Mouse (Mus musculus): ENCODE results near the gene Stab2. TPM values are rescaled to one million over a fixed set of nuclear protein-coding genes. Genes with fewer than 3 reads are reported as not detected.

The Stab2 gene
- polyA plus RNA-seq (2016; fragmentation: Nextera tagmentation; extraction: Ambion mirVana), result 0.42 and 0.84 TPM in 2 replicates

DNA sequence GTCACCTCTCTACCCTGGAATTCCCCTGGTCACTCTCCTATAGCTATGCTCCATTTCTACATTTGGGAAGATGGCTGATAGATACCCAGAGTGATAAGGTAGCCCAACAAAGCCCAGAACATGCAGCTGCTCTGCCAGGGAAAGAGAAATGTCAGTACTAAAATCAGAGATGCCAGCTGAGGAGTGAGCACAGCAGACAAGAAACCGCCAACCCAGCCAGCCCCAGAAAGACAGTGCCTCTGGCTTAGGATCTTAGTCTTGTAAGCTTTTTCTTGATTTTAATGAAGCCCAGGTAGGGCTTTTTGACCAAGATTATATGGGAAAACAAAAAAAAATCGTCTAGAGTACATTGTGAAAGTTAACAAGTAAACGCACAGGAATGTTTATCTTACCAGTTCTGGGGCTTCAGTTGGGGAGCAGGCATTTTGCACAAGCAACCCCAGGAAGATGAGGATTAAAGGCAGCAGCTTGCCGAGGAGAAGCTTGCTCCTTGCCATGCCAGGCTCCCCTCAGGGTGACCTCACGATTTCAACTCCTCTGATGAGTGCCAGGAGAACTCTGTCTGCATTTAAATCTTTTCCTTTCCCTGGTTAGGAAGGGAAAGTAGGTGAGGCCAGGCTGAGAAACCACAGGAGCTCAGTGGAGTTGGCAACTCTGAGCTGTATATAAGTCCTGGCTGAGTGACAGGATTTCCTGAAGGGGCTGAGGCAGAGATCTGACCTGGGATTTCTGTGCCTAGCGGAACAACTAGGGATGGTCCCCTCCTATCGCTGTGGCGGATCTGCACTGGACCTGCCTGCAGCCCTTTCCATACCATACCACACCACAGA, at the start of gene Stab2:
Stab2 (minus strand) TSS at position 641 of the 830 bp plus-strand sequence.
- Histone ChIP-seq H3K4me3 (no peak within 1 kb of the TSS), H3K27ac (ENCODE audit: poor library complexity, severe bottlenecking) (no peak within 1 kb of the TSS), H3K4me2 (no peak within 1 kb of the TSS), H3K9me3 (replicated peaks) (no peaks in the 10 kb centered on the region), H3K36me3 (no peaks in the 10 kb centered on the region), H3K9ac (no peak within 1 kb of the TSS), H3K4me1 (replicated peaks) (no peaks in the 10 kb centered on the region), H3K27me3 (replicated peaks) (0 out of 2 replicates have a peak, but pooled peaks cover 8% of the 10 kb centered on the region)
- ATAC-seq (ENCODE audit: insufficient number of reproducible peaks, low FRiP score), result no peak
- 57% methylated on average over 8 of the region's 8 CpGs for WGBS

DNA sequence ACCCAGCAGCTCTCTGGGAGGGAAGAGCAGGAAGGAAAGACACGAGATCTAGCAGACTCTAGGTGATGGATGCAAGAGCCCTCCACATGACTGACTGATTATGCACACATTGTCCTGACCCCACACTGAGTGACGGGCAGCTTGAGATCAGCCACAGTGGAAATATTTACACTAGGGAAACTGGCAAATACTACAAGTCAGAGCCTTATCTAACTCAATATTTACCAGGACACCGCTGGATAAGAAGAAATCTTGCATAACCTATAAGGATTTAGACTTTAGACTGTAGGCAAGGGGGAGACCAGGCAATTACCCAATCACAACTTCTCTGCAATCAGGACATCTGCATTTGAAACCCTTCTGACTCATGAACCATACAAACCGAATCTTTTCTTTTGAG, 43.9 kb upstream of the Stab2 start:
- H3K27ac ChIP-seq (ENCODE audit: poor library complexity, severe bottlenecking), result no peak overlapping the region
- no peaks in the 10 kb centered on the region for H3K9me3 ChIP-seq (replicated peaks)
- H3K4me3 ChIP-seq, result no peak overlapping the region
- H3K4me1 ChIP-seq (replicated peaks), result 0 out of 2 replicates have a peak, but pooled peaks cover 3% of the 10 kb centered on the region
- no peaks in the 10 kb centered on the region for H3K36me3 ChIP-seq
- 41% methylated on average over 4 of the region's 4 CpGs for WGBS
- no peak overlapping the region for H3K4me2 ChIP-seq
- ATAC-seq (ENCODE audit: insufficient number of reproducible peaks, low FRiP score), result peak; percentile 29
- no peak overlapping the region for H3K9ac ChIP-seq
- H3K27me3 ChIP-seq (replicated peaks), result peaks cover 20% of the 10 kb centered on the region

DNA sequence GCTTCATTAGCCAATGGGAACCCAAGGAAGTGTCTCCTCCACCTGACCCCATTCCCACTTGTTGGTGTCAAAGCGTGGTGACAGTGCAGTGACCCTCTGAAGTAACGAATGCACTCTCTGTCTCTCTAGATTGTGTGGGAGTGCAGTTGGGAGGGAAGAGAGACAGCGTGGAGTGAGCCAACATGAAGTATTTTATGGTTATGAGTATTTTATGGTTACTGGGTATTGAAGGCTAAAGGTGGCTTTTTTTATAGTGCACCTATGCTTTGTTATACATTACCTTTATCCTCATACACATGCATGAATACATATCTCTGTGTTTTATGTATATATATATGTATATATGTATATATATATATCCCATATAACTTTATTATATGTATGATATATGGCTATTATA, 41.4 kb upstream of the Stab2 start:
- peaks cover 16% of the 10 kb centered on the region; the same call in 1 of the 2 replicates for H3K27me3 ChIP-seq (replicated peaks)
- H3K36me3 ChIP-seq, result no peaks in the 10 kb centered on the region
- H3K4me1 ChIP-seq (replicated peaks), result peaks cover 13% of the 10 kb centered on the region; the same call in 1 of the 2 replicates
- no peak overlapping the region for H3K9ac ChIP-seq
- no peak overlapping the region for H3K4me2 ChIP-seq
- no peak overlapping the region for H3K27ac ChIP-seq (ENCODE audit: poor library complexity, severe bottlenecking)
- no peak for ATAC-seq (ENCODE audit: insufficient number of reproducible peaks, low FRiP score)
- H3K9me3 ChIP-seq (replicated peaks), result no peaks in the 10 kb centered on the region
- no peak overlapping the region for H3K4me3 ChIP-seq
- WGBS, result 71% methylated on average over 3 of the region's 3 CpGs

DNA sequence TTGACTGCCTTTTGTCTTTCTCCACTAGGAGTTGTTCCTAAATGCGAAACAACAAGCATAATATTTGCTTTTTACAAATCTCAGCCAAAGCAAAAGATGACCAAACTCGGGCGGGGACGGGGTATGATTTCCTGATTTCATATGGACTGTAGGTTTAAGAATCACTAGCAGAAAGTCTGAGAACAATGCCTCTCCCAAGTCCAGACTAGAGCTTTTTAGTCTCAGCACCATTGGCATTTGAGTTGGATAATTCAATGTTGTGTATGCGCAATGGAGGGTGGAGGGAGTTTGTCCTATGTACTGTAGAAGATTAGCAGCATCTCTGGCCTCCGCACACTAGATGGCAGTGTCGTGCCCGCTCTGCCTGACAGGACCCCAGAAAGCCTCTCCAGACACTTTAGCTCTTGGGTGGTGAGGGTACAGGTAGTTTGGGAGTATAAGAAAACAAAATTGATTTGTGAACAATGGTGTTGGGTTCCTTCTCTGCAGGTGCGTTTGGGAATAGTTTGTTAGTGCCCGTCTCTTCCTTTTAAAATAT, 39.2 kb upstream of the Stab2 start:
- 82% methylated on average over 10 of the region's 10 CpGs for WGBS
- no peak overlapping the region for H3K27ac ChIP-seq (ENCODE audit: poor library complexity, severe bottlenecking)
- H3K4me1 ChIP-seq (replicated peaks), result peaks cover 13% of the 10 kb centered on the region; the same call in 1 of the 2 replicates
- no peak overlapping the region for H3K9ac ChIP-seq
- peaks cover 22% of the 10 kb centered on the region; the same call in 1 of the 2 replicates for H3K27me3 ChIP-seq (replicated peaks)
- no peak for ATAC-seq (ENCODE audit: insufficient number of reproducible peaks, low FRiP score)
- no peak overlapping the region for H3K4me3 ChIP-seq
- H3K36me3 ChIP-seq, result no peaks in the 10 kb centered on the region
- no peak overlapping the region for H3K4me2 ChIP-seq
- H3K9me3 ChIP-seq (replicated peaks), result no peaks in the 10 kb centered on the region

DNA sequence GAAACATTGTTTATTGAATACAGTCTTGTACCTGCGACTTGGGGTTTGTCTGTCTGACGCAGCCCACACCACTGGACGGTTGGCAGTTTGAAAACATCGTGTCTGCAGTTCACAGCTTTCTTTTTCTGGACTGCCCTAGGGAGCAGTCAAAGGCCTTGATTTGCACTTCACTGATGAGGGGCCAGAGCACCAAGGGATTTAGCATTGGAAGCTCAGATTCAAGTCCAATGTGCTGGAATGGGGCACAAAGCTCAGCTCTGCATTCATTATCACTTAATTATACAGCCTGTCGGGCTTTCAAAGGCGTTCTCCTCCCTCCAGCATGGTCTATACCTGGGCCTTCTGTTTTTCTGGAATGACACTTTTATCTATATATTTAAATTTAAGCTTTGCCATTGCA, 38.6 kb upstream of the Stab2 start:
- Histone ChIP-seq H3K27ac (ENCODE audit: poor library complexity, severe bottlenecking) (no peak overlapping the region), H3K36me3 (no peaks in the 10 kb centered on the region), H3K4me2 (no peak overlapping the region), H3K4me1 (replicated peaks) (peaks cover 13% of the 10 kb centered on the region; the same call in 1 of the 2 replicates), H3K9me3 (replicated peaks) (no peaks in the 10 kb centered on the region), H3K9ac (no peak overlapping the region), H3K27me3 (replicated peaks) (peaks cover 22% of the 10 kb centered on the region), H3K4me3 (no peak overlapping the region)
- no peak for ATAC-seq (ENCODE audit: insufficient number of reproducible peaks, low FRiP score)
- WGBS, result 34% methylated on average over 6 of the region's 6 CpGs

DNA sequence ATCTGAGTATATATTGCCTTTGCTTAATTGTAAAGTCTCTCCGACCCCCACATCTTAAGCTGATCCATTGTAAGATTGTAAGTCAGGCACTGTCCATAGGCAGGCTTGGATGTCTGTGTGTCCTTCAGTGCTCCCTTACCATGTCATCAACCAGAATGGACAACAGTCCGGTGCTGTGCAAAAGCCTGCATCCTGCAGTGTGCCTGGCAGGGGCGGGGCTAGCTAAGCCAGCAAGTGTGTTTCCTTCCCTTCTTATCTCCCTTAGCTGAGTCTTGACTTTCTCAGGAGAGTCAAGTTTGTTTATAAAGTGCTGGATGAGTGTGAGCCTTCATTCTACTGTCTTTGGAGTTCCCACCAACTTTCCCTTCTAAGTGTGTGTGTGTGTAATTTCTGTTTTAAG, 37.4 kb upstream of the Stab2 start:
- H3K9me3 ChIP-seq (replicated peaks), result no peaks in the 10 kb centered on the region
- no peak overlapping the region for H3K4me2 ChIP-seq
- peaks cover 13% of the 10 kb centered on the region; the same call in 1 of the 2 replicates for H3K4me1 ChIP-seq (replicated peaks)
- H3K27ac ChIP-seq (ENCODE audit: poor library complexity, severe bottlenecking), result no peak overlapping the region
- H3K4me3 ChIP-seq, result no peak overlapping the region
- peak; percentile 86 for ATAC-seq (ENCODE audit: insufficient number of reproducible peaks, low FRiP score)
- 31% methylated on average over 3 of the region's 3 CpGs for WGBS
- H3K9ac ChIP-seq, result no peak overlapping the region
- H3K36me3 ChIP-seq, result no peaks in the 10 kb centered on the region
- H3K27me3 ChIP-seq (replicated peaks), result peaks cover 20% of the 10 kb centered on the region

DNA sequence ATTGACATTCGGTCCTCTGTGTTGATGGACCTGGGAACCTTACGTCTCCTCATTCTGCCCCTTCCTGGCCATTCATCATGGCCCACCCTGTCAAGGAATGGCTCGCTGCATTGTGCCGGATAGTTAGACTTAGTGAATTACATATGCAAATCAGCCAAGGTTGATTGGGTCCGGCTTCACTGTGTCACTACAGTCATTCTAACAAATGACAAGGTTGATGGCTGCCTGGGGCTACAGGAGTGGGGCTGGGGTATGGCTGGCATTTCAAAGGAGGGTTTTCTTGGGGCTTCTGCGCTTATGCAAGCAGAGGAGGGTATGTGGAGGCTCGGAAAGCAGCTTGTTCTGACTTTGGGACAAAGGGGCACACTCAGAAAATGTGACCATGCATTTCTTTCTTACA, 33.4 kb upstream of the Stab2 start:
- no peaks in the 10 kb centered on the region for H3K9me3 ChIP-seq (replicated peaks)
- ATAC-seq (ENCODE audit: insufficient number of reproducible peaks, low FRiP score), result no peak
- peaks cover 10% of the 10 kb centered on the region; the same call in 1 of the 2 replicates for H3K27me3 ChIP-seq (replicated peaks)
- H3K36me3 ChIP-seq, result no peaks in the 10 kb centered on the region
- H3K4me3 ChIP-seq, result no peak overlapping the region
- WGBS, result 88% methylated on average over 7 of the region's 7 CpGs
- H3K9ac ChIP-seq, result no peak overlapping the region
- no peak overlapping the region for H3K27ac ChIP-seq (ENCODE audit: poor library complexity, severe bottlenecking)
- H3K4me1 ChIP-seq (replicated peaks), result peaks cover 24% of the 10 kb centered on the region
- no peak overlapping the region for H3K4me2 ChIP-seq

DNA sequence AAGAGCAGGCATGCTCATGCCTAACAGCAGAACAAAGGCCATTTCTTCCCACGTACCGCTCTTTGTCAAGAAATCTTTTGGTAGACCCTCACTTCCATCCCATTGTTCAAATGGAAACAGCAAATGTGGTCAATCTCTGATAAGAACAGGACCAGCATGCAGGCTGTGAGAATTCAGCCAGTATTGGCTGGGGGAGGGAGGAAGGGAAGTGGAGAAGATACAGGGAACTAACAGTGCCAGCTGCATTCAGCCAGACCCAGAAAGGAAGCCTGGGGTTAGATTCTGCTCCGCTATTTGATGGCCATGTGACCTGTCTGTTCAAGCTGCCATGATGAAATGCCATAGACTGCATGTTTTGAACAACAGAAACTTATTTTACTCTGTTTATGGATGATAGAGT, 32.0 kb upstream of the Stab2 start:
- Histone ChIP-seq H3K27me3 (replicated peaks) (peaks cover 15% of the 10 kb centered on the region; the same call in 1 of the 2 replicates), H3K4me1 (replicated peaks) (peaks cover 25% of the 10 kb centered on the region), H3K9me3 (replicated peaks) (no peaks in the 10 kb centered on the region), H3K9ac (no peak overlapping the region), H3K36me3 (no peaks in the 10 kb centered on the region), H3K27ac (ENCODE audit: poor library complexity, severe bottlenecking) (peak overlapping the region; percentile 58; the same call in 1 of the 2 replicates), H3K4me2 (no peak overlapping the region), H3K4me3 (no peak overlapping the region)
- WGBS, result 46% methylated on average over 3 of the region's 3 CpGs
- peak; percentile 78; the same call in 1 of the 2 replicates for ATAC-seq (ENCODE audit: insufficient number of reproducible peaks, low FRiP score)

DNA sequence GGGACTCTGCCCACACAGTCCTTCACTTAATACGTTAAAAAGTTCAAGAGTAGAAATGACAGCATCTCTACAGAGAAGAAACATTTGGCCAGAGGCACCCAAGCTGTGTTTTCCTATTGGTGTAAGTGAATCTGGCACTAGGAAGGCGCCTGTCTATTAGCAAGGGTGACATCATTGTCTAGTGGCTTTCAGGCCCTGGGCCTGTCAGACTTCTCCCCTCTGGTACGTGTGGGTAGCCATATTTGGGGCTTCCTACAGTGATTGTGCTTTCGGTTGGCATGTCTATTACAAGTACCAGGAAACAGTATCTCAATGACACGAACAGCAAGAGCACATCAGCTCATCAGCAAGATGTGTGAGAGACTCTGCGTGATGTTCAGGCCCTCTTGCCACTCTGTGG, 31.5 kb upstream of the Stab2 start:
- Histone ChIP-seq H3K9me3 (replicated peaks) (no peaks in the 10 kb centered on the region), H3K4me2 (no peak overlapping the region), H3K36me3 (no peaks in the 10 kb centered on the region), H3K27me3 (replicated peaks) (peaks cover 13% of the 10 kb centered on the region; the same call in 1 of the 2 replicates), H3K4me3 (no peak overlapping the region), H3K4me1 (replicated peaks) (peaks cover 25% of the 10 kb centered on the region), H3K9ac (no peak overlapping the region), H3K27ac (ENCODE audit: poor library complexity, severe bottlenecking) (peak overlapping the region; percentile 58)
- WGBS, result 34% methylated on average over 6 of the region's 6 CpGs
- peak; percentile 27; the same call in 1 of the 2 replicates for ATAC-seq (ENCODE audit: insufficient number of reproducible peaks, low FRiP score)

DNA sequence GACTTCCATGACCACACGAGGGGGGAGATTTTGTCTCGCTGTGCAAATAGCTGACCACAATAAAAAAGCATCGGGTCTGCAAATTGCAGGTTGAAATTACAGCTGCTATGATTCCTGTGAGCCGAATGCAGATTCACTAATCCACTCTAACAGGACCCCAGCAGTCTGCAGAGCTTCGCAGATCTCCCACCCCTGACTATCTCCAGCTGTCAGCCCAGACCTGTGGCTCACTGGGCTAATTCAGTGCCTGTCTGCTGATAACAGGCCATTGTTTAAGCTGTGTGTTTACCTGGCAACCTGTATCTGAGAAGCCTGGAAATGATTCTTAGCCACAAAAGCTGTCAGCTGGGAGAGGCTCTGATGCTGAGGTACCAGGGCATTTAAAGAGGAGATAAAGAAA, 29.2 kb upstream of the Stab2 start:
- 25% methylated on average over 5 of the region's 5 CpGs for WGBS
- peaks cover 5% of the 10 kb centered on the region; the same call in 1 of the 2 replicates for H3K27me3 ChIP-seq (replicated peaks)
- no peaks in the 10 kb centered on the region for H3K36me3 ChIP-seq
- H3K27ac ChIP-seq (ENCODE audit: poor library complexity, severe bottlenecking), result no peak overlapping the region
- H3K9me3 ChIP-seq (replicated peaks), result 0 out of 2 replicates have a peak, but pooled peaks cover 2% of the 10 kb centered on the region
- H3K4me3 ChIP-seq, result no peak overlapping the region
- no peak overlapping the region for H3K9ac ChIP-seq
- 0 out of 2 replicates have a peak, but pooled peaks have one; percentile 48 for ATAC-seq (ENCODE audit: insufficient number of reproducible peaks, low FRiP score)
- 0 out of 2 replicates have a peak overlapping the region, but pooled peaks have one; percentile 11 for H3K4me2 ChIP-seq
- H3K4me1 ChIP-seq (replicated peaks), result peaks cover 25% of the 10 kb centered on the region

DNA sequence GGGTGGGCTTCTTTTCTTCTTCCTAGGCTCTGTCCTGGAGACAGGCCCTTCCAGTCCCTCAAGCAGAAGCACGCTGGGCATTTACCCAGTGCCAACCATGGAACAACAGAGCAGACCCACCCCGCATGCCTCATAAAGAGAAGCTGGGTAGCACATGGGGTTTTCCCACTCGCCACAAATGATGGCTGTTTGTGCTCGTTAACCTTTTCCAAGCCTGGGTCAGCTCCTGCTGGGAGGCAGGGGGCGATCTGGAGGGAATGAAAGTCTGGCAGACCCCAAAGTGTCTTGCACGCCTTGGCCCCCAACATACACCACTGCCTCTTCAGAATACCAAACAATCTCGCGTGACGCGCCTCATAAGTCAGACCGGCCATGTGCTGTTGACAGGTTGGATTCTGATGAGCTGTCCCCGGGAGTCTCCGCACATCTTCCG, 28.5 kb upstream of the Stab2 start:
- H3K4me3 ChIP-seq, result no peak overlapping the region
- no peak for ATAC-seq (ENCODE audit: insufficient number of reproducible peaks, low FRiP score)

More for the DNA sequence above, 28.5 kb upstream of the Stab2 start:
- Histone ChIP-seq H3K4me1 (replicated peaks) (peaks cover 25% of the 10 kb centered on the region), H3K9me3 (replicated peaks) (0 out of 2 replicates have a peak, but pooled peaks cover 2% of the 10 kb centered on the region), H3K27me3 (replicated peaks) (0 out of 2 replicates have a peak, but pooled peaks cover 5% of the 10 kb centered on the region), H3K27ac (ENCODE audit: poor library complexity, severe bottlenecking) (no peak overlapping the region), H3K4me2 (peak overlapping the region; percentile 21), H3K9ac (no peak overlapping the region), H3K36me3 (no peaks in the 10 kb centered on the region)
- 44% methylated on average over 14 of the region's 14 CpGs for WGBS
